Mouse (Mus musculus) lung, postnatal 0 days (tissue): ENCODE measurements at regions not wholly inside any gene's neighbourhood (a gene's known extent, or its start where the extent isn't known, plus 50 kb on each side); places are given as distances from the start of the nearest gene placed in this dataset.

ENCODE experiments used
- ATAC-seq: fragments of 200-750 bp; cut with Nextera tagmentation; 2 replicates; pipeline ENCODE4 v1.8.0; 2017; ENCODE audit warnings: moderate library complexity
- DNase-seq: peaks from one replicate; pipeline ENCODE4 v3.0.0-alpha.2; 2016; ENCODE audit warnings: low spot score
- H3K27ac ChIP-seq: fragments of 300-500 bp; sonication (generic); 2 replicates; pipeline ENCODE4 v1.5.1; 2014; ENCODE audit warnings: antibody characterized with exemption, mild to moderate bottlenecking, low read length, mixed read lengths
- H3K27me3 ChIP-seq: fragments of 300-500 bp; sonication (generic); replicated peaks from 2 replicates; pipeline ENCODE4 v1.6.1; 2014; ENCODE audit warnings: low read length, mixed read lengths; ENCODE audit not compliant: insufficient read depth
- H3K36me3 ChIP-seq: fragments of 300-500 bp; sonication (generic); 2 replicates; pipeline ENCODE4 v1.6.1; 2014; ENCODE audit warnings: low read length, mixed read lengths; ENCODE audit not compliant: insufficient read depth
- H3K4me1 ChIP-seq: fragments of 300-500 bp; sonication (generic); 2 replicates; pipeline ENCODE4 v1.6.1; 2014; ENCODE audit warnings: antibody characterized with exemption, low read depth, low read length, mixed read lengths; ENCODE audit not compliant: insufficient read depth
- H3K4me2 ChIP-seq: fragments of 300-500 bp; sonication (generic); replicated peaks from 2 replicates; pipeline ENCODE4 v1.6.1; 2014; ENCODE audit warnings: low read depth, mild to moderate bottlenecking, low read length, moderate library complexity, mixed read lengths
- H3K4me3 ChIP-seq: fragments of 300-500 bp; sonication (generic); 2 replicates; pipeline ENCODE4 v1.5.1; 2014; ENCODE audit warnings: low read depth, low read length
- H3K9ac ChIP-seq: fragments of 300-500 bp; sonication (generic); replicated peaks from 2 replicates; pipeline ENCODE4 v1.6.1; 2014; ENCODE audit warnings: low read depth, mild to moderate bottlenecking
- H3K9me3 ChIP-seq: fragments of 300-500 bp; sonication (generic); 2 replicates; pipeline ENCODE4 v1.6.1; 2016; ENCODE audit warnings: low read length, mixed read lengths
- CTCF ChIP-seq: IDR thresholded peaks from 2 replicates; pipeline ENCODE4 v1.5.1; 2016; ENCODE audit warnings: antibody characterized with exemption, mild to moderate bottlenecking
- EP300 ChIP-seq: IDR thresholded peaks from 2 replicates; pipeline ENCODE4 v1.6.1; 2016; ENCODE audit warnings: antibody characterized with exemption, mild to moderate bottlenecking, control low read depth
- WGBS: fragments of 180-500 bp; shearing (Covaris S2); extraction: QIAGEN DNeasy Blood & Tissue Kit; methylation state at CpG from one replicate; pipeline ENCODE4 v1.1.7; 2014; 5-methylcytosine and 5-hydroxymethylcytosine counted together

- no peaks in the 10 kb centered on the region for H3K4me1 ChIP-seq
- no peak overlapping the region for H3K4me2 ChIP-seq
- H3K9ac ChIP-seq, result no peak overlapping the region
- H3K27ac ChIP-seq, result no peak overlapping the region
- H3K36me3 ChIP-seq, result no peaks in the 10 kb centered on the region
- H3K4me3 ChIP-seq, result no peak overlapping the region
- DNase-seq (peak; percentile 13), ATAC-seq (peak; percentile 49; the same call in 1 of the 2 replicates)
- WGBS, result 45% methylated on average over 15 of the region's 15 CpGs
- TF ChIP-seq EP300, result no peak
- no peak for TF ChIP-seq CTCF
- H3K27me3 ChIP-seq, result no peaks in the 10 kb centered on the region
- H3K9me3 ChIP-seq, result no peaks in the 10 kb centered on the region
Measured at GRCm38 (mm10) chr10:68967976-68968968, 183.0 kb upstream of the Rhobtb1 start.

- DNase-seq (no peak), ATAC-seq (no peak)
- H3K9ac ChIP-seq, result no peak overlapping the region
- no peak overlapping the region for H3K4me2 ChIP-seq
- WGBS, result 61% methylated on average over 2 of the region's 2 CpGs
- H3K4me3 ChIP-seq, result no peak overlapping the region
- H3K9me3 ChIP-seq, result no peaks in the 10 kb centered on the region
- H3K27ac ChIP-seq, result no peak overlapping the region
- no peaks in the 10 kb centered on the region for H3K4me1 ChIP-seq
- TF ChIP-seq EP300 (no peak), CTCF (no peak)
- H3K36me3 ChIP-seq, result no peaks in the 10 kb centered on the region
- no peaks in the 10 kb centered on the region for H3K27me3 ChIP-seq
Measured at GRCm38 (mm10) chr10:68970521-68970920, 180.7 kb upstream of the Rhobtb1 start.

- H3K9ac ChIP-seq, result no peak overlapping the region
- WGBS, result 79% methylated on average over 7 of the region's 7 CpGs
Measured at GRCm38 (mm10) chr10:68974771-68975170, 176.5 kb upstream of the Rhobtb1 start.

GRCm38 (mm10) chr10:68976443-68977025 is 174.7 kb upstream of the Rhobtb1 start:
- 56% methylated on average over 10 of the region's 10 CpGs for WGBS
- ATAC-seq, result no peak
- DNase-seq, result no peak
- Histone ChIP-seq H3K9me3 (no peaks in the 10 kb centered on the region), H3K4me3 (no peak overlapping the region), H3K4me2 (no peak overlapping the region), H3K36me3 (no peaks in the 10 kb centered on the region), H3K27ac (no peak overlapping the region), H3K9ac (no peak overlapping the region), H3K27me3 (no peaks in the 10 kb centered on the region), H3K4me1 (no peaks in the 10 kb centered on the region)
- TF ChIP-seq EP300, result no peak

More at GRCm38 (mm10) chr10:68974771-68975170, 176.5 kb upstream of the Rhobtb1 start:
- DNase-seq, result no peak
- Histone ChIP-seq H3K4me1 (no peaks in the 10 kb centered on the region), H3K27me3 (no peaks in the 10 kb centered on the region), H3K27ac (no peak overlapping the region), H3K4me3 (no peak overlapping the region), H3K36me3 (no peaks in the 10 kb centered on the region), H3K9me3 (no peaks in the 10 kb centered on the region), H3K4me2 (no peak overlapping the region)
- no peak for TF ChIP-seq EP300
- no peak for TF ChIP-seq CTCF
- ATAC-seq, result no peak

GRCm38 (mm10) chr10:68978115-68978514 is 173.1 kb upstream of the Rhobtb1 start:
- Histone ChIP-seq H3K27ac (no peak overlapping the region), H3K27me3 (no peaks in the 10 kb centered on the region), H3K4me2 (no peak overlapping the region), H3K36me3 (no peaks in the 10 kb centered on the region), H3K4me1 (no peaks in the 10 kb centered on the region), H3K9me3 (no peaks in the 10 kb centered on the region), H3K4me3 (no peak overlapping the region), H3K9ac (no peak overlapping the region)
- DNase-seq (peak; percentile 43), ATAC-seq (no peak)
- 65% methylated on average over 4 of the region's 4 CpGs for WGBS
- TF ChIP-seq CTCF (peak; percentile 80), EP300 (no peak)

- Histone ChIP-seq H3K36me3 (no peaks in the 10 kb centered on the region), H3K4me3 (no peak overlapping the region), H3K9ac (no peak overlapping the region), H3K9me3 (no peaks in the 10 kb centered on the region), H3K27me3 (no peaks in the 10 kb centered on the region), H3K27ac (no peak overlapping the region), H3K4me2 (no peak overlapping the region), H3K4me1 (no peaks in the 10 kb centered on the region)
- no peak for DNase-seq
- no peak for ATAC-seq
- WGBS, result 68% methylated on average over 7 of the region's 7 CpGs
- TF ChIP-seq CTCF (no peak), EP300 (no peak)
Measured at GRCm38 (mm10) chr10:68979949-68980348, 171.3 kb upstream of the Rhobtb1 start.
